9 mouse cellular contexts compared by ENCODE assay signal in genomic region chr13:108041358-108041757, GRCm38 (mm10). TPM values are rescaled to one million over a fixed set of nuclear protein-coding genes. Genes with fewer than 3 reads are reported as not detected.
DNase-seq lines count a peak whose midpoint lies in the region; ATAC-seq lines count a peak whose summit lies in the region.
"Had no signal": no experiment of that assay in that cellular context is flagged by ENCODE, and none has a peak within 500 bp of the region (broad histone marks: within the 10 kb centered on the region; RNA-seq: fewer than 3 reads in every experiment).

No protein-coding gene starts in this region.

- WGBS in forebrain, embryonic 16.5 days: 4% methylated on average over 7 of the region's 7 CpGs
- WGBS in hindbrain, embryonic 14.5 days: 1% methylated on average over 7 of the region's 7 CpGs

- peaks cover 28% of the 10 kb centered on the region for H3K4me1 ChIP-seq in forebrain, embryonic 16.5 days (replicated peaks; ENCODE audit: control insufficient read depth, insufficient read depth, low read length)
- peaks cover 27% of the 10 kb centered on the region for H3K4me1 ChIP-seq in hindbrain, embryonic 14.5 days (replicated peaks; ENCODE audit: control insufficient read depth, insufficient read depth, low read length)

- H3K27ac ChIP-seq in forebrain, embryonic 16.5 days (ENCODE audit: low read length): no peak overlapping the region
- H3K27ac ChIP-seq in hindbrain, embryonic 14.5 days: no peak overlapping the region
- H3K27ac ChIP-seq: limb, embryonic 12.5 days had no signal

- DNase-seq in MEL-GATA-1-ER (ENCODE audit: extremely low read depth, low read depth): peak; percentile 90
- DNase-seq in c-Kit-positive CD71-positive TER-119-negative erythroid progenitor cells, embryonic 14.5 days (ENCODE audit: low read depth): peak; percentile 55
- DNase-seq in hindbrain, embryonic 14.5 days (ENCODE audit: low spot score): peak; percentile 79
- DNase-seq in layer of hippocampus, postnatal 36 days: peak; percentile 62 to 65
- DNase-seq in right cerebral cortex, postnatal 25 days: peak; percentile 62
- peak; percentile 56 to 70 for DNase-seq in urinary bladder, postnatal 4 days (ENCODE audit: low spot score in 2 of 2)

- no peaks in the 10 kb centered on the region for H3K36me3 ChIP-seq in forebrain, embryonic 16.5 days (ENCODE audit: control insufficient read depth, insufficient read depth)
- no peaks in the 10 kb centered on the region for H3K36me3 ChIP-seq in hindbrain, embryonic 14.5 days (replicated peaks; ENCODE audit: control insufficient read depth, insufficient read depth)

- no peak overlapping the region for H3K9ac ChIP-seq in forebrain, embryonic 16.5 days (replicated peaks; ENCODE audit: low read depth, low read length)
- no peak overlapping the region for H3K9ac ChIP-seq in hindbrain, embryonic 14.5 days
- H3K9ac ChIP-seq: limb, embryonic 12.5 days had no signal

- no peak overlapping the region for H3K4me3 ChIP-seq in forebrain, embryonic 16.5 days (replicated peaks; ENCODE audit: low read length)
- H3K4me3 ChIP-seq in hindbrain, embryonic 14.5 days (replicated peaks; ENCODE audit: low read length): no peak overlapping the region
- H3K4me3 ChIP-seq: limb, embryonic 12.5 days had no signal

- H3K9me3 ChIP-seq in forebrain, embryonic 16.5 days (ENCODE audit: control insufficient read depth, low read length): no peaks in the 10 kb centered on the region
- no peaks in the 10 kb centered on the region for H3K9me3 ChIP-seq in hindbrain, embryonic 14.5 days (ENCODE audit: control insufficient read depth, low read length)
- H3K9me3 ChIP-seq: limb, embryonic 12.5 days had no signal

- no peak; the same call in 1 of the 2 replicates for ATAC-seq in forebrain, embryonic 16.5 days
- no peak; the same call in 1 of the 2 replicates for ATAC-seq in hindbrain, embryonic 14.5 days (ENCODE audit: low FRiP score)
- peak; percentile 81 for ATAC-seq in megakaryocyte progenitor cell, adult 5-6 weeks (replicated peaks; ENCODE audit: poor library complexity)

- H3K27me3 ChIP-seq in forebrain, embryonic 16.5 days (replicated peaks; ENCODE audit: control insufficient read depth, insufficient read depth, low read length): no peaks in the 10 kb centered on the region
- H3K27me3 ChIP-seq in hindbrain, embryonic 14.5 days (ENCODE audit: control insufficient read depth, insufficient read depth, low read length): no peaks in the 10 kb centered on the region
- H3K27me3 ChIP-seq: limb, embryonic 12.5 days had no signal

- H3K4me2 ChIP-seq in forebrain, embryonic 16.5 days (ENCODE audit: low read length): peak overlapping the region; percentile 20; the same call in 1 of the 2 replicates
- peak overlapping the region; percentile 26 for H3K4me2 ChIP-seq in hindbrain, embryonic 14.5 days (replicated peaks)
- H3K4me2 ChIP-seq: limb, embryonic 12.5 days had no signal

RNA-seq across cellular contexts. Expression of gene Smim15, which starts 2.9 kb away (rescaled TPM):
- polyA plus RNA-seq in forebrain, embryonic 16.5 days (2015; fragmentation: Nextera tagmentation; extraction: Ambion mirVana): 46.7 and 55.1 TPM in 2 replicates
- 33.6 and 40.2 TPM in 2 replicates for polyA plus RNA-seq in hindbrain, embryonic 14.5 days (2014; fragmentation: Nextera tagmentation; extraction: Ambion mirVana)
- total RNA-seq in layer of hippocampus, postnatal 36 days (2021): 10 to 100 TPM; 55.7 to 60.6 TPM
- total RNA-seq in megakaryocyte progenitor cell, adult 5-6 weeks (2015): 47.2 and 51.9 TPM in 2 replicates
- 104 and 129 TPM in 2 replicates for total RNA-seq in megakaryocyte progenitor cell, adult 5-6 weeks (2017)
